ENCODE assay signal across 9 mouse cellular contexts in the genomic region with DNA sequence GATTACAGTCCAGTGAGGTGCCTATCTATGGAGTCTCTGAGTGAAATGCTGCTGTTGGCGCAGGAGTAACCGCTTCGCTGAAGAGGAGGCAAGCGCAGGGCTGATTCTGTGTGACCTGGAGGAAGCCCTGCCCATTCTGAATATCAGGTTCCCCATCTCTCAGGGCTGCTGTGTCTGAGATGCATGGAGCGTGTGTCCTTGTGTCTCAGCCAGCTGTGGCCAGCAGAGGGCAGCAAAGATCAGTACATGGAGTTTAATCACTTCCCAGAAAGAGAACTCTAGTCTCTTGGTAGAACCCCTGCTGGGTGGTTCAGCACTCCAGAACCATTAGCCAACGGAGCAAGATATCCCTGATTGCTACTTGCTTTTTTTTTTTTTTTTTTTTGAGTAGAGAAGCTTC. TPM values are rescaled to one million over a fixed set of nuclear protein-coding genes. Genes with fewer than 3 reads are reported as not detected.
DNase-seq lines count a peak whose midpoint lies in the region; ATAC-seq and TF ChIP-seq lines count a peak whose summit lies in the region.
"Had no signal": no experiment of that assay in that cellular context is flagged by ENCODE, and none has a peak within 500 bp of the region (broad histone marks: within the 10 kb centered on the region; RNA-seq: fewer than 3 reads in every experiment).

No protein-coding gene starts in this region.

- 0 out of 2 replicates have a peak, but pooled peaks have one; percentile 39 for TF ChIP-seq EP300 in ES-Bruce4 (IDR thresholded peaks at IDR 0.05; ENCODE audit: insufficient read depth, low read depth, low read length)
- TF ChIP-seq EP300 in lung, postnatal 0 days (IDR thresholded peaks at IDR 0.05) = no peak

- H3K4me1 ChIP-seq in ES-Bruce4 (ENCODE audit: control insufficient read depth, insufficient read depth, low read length) = no peaks in the 10 kb centered on the region
- H3K4me1 ChIP-seq in embryonic fibroblast, embryonic 13.5 days (ENCODE audit: control insufficient read depth, insufficient read depth, low read length) = no peaks in the 10 kb centered on the region
- H3K4me1 ChIP-seq in lung, postnatal 0 days (ENCODE audit: insufficient read depth, low read depth, low read length) = no peaks in the 10 kb centered on the region

- ATAC-seq in hematopoietic stem cell, adult 5-6 weeks (replicated peaks in 1 of 2; ENCODE audit: insufficient read depth in 1 of 2, low FRiP score in 2 of 2, low TSS enrichment in 1 of 2, low read depth in 1 of 2, poor library complexity in 2 of 2, severe bottlenecking in 2 of 2) = peak; percentile 85 to 86
- ATAC-seq in lung, postnatal 0 days = peak; percentile 61

- WGBS in lung, postnatal 0 days = 6% methylated on average over 6 of the region's 6 CpGs

- peak; percentile 88 for TF ChIP-seq CTCF in ES-Bruce4 (IDR thresholded peaks at IDR 0.05; ENCODE audit: low read depth, low read length)
- TF ChIP-seq CTCF in embryonic fibroblast, embryonic 13.5 days (IDR thresholded peaks at IDR 0.05; ENCODE audit: borderline replicate concordance, insufficient read depth, low read length) = peak; percentile 93
- peak; percentile 94 for TF ChIP-seq CTCF in lung, postnatal 0 days (IDR thresholded peaks at IDR 0.05)

- no peak overlapping the region for H3K9ac ChIP-seq in ES-Bruce4 (ENCODE audit: low read depth, poor library complexity, severe bottlenecking)
- H3K9ac ChIP-seq in lung, postnatal 0 days (replicated peaks; ENCODE audit: low read depth) = no peak overlapping the region

- no peaks in the 10 kb centered on the region for H3K27me3 ChIP-seq in ES-Bruce4 (ENCODE audit: control insufficient read depth, insufficient read depth, low read length, poor library complexity, severe bottlenecking)
- H3K27me3 ChIP-seq in lung, postnatal 0 days (replicated peaks; ENCODE audit: insufficient read depth, low read length) = no peaks in the 10 kb centered on the region

- H3K9me3 ChIP-seq in ES-Bruce4 (replicated peaks; ENCODE audit: control insufficient read depth, insufficient read depth, low read length, poor library complexity, severe bottlenecking) = no peaks in the 10 kb centered on the region
- H3K9me3 ChIP-seq in lung, postnatal 0 days (ENCODE audit: low read length) = no peaks in the 10 kb centered on the region
- H3K9me3 ChIP-seq: megakaryocyte, embryonic 14.5 days had no signal

- no peak overlapping the region for H3K4me2 ChIP-seq in lung, postnatal 0 days (replicated peaks; ENCODE audit: low read depth, low read length)

- H3K27ac ChIP-seq in ES-Bruce4 (ENCODE audit: insufficient read depth, low read length) = no peak overlapping the region
- H3K27ac ChIP-seq in embryonic fibroblast, embryonic 13.5 days (ENCODE audit: insufficient read depth, low read length) = no peak overlapping the region
- no peak overlapping the region for H3K27ac ChIP-seq in lung, postnatal 0 days (ENCODE audit: low read length)

- no peaks in the 10 kb centered on the region for H3K36me3 ChIP-seq in ES-Bruce4 (ENCODE audit: control insufficient read depth, insufficient read depth, low read length, poor library complexity, severe bottlenecking)
- H3K36me3 ChIP-seq in lung, postnatal 0 days (ENCODE audit: insufficient read depth, low read length) = no peaks in the 10 kb centered on the region

- DNase-seq in brain, adult 2 months (ENCODE audit: low read depth, low spot score) = peak; percentile 89
- DNase-seq in layer of hippocampus, adult 9-11 months = peak; percentile 81
- DNase-seq in lung, postnatal 0 days (ENCODE audit: low spot score) = peak; percentile 88
- DNase-seq in retina, postnatal 7 days (ENCODE audit: low read depth, low spot score) = peak; percentile 76
- peak; percentile 89 for DNase-seq in thymus, postnatal 4 days

- no peak for TF ChIP-seq POLR2A in ES-Bruce4 (IDR thresholded peaks at IDR 0.05; ENCODE audit: insufficient read depth, low read length)
- TF ChIP-seq POLR2A in embryonic fibroblast, embryonic 13.5 days (IDR thresholded peaks at IDR 0.05; ENCODE audit: low read depth, low read length) = no peak

- H3K4me3 ChIP-seq in ES-Bruce4 (ENCODE audit: low read depth, low read length) = no peak overlapping the region
- no peak overlapping the region for H3K4me3 ChIP-seq in embryonic fibroblast, embryonic 13.5 days (ENCODE audit: insufficient read depth, low read length)
- H3K4me3 ChIP-seq in lung, postnatal 0 days (ENCODE audit: low read depth, low read length) = no peak overlapping the region
- H3K4me3 ChIP-seq: megakaryocyte, embryonic 14.5 days had no signal

RNA-seq across cellular contexts. Expression of a gene that starts 57.3 kb away (rescaled TPM):
- polyA plus RNA-seq in ES-Bruce4 (2011; ENCODE audit: insufficient read depth, insufficient read length, low read depth, missing spikeins) = 28.0 and 29.3 TPM in 2 replicates
- 43.1 and 47.7 TPM in 2 replicates for polyA plus RNA-seq in embryonic fibroblast, embryonic 13.5 days (2011; ENCODE audit: insufficient read length, low read depth, missing spikeins)
- 25.0 and 35.4 TPM in 2 replicates for total RNA-seq in hematopoietic stem cell, adult 5-6 weeks (2017)
- 20.3 and 21.0 TPM in 2 replicates for polyA plus RNA-seq in lung, postnatal 0 days (2015; fragmentation: Nextera tagmentation; extraction: Ambion mirVana)
